Mouse (Mus musculus) hindbrain, embryonic 11.5 days (tissue): Measurements from ENCODE around the gene Olfr706. TPM values are rescaled to one million over a fixed set of nuclear protein-coding genes. Genes with fewer than 3 reads are reported as not detected.
"Not testable (repeated sequence)": the region's sequence is repeated elsewhere in the genome, so short reads cannot be mapped to it uniquely, and the experiment has no call there.

Experiments used
- ATAC-seq: fragments of 200-750 bp; cut with Nextera tagmentation; 2 replicates; pipeline ENCODE4 v1.8.0; 2017; ENCODE audit warnings: mild to moderate bottlenecking, moderate TSS enrichment, moderate library complexity; ENCODE audit not compliant: low FRiP score
- DNase-seq: peaks from one replicate; pipeline ENCODE4 v3.0.0-alpha.2; 2015; ENCODE audit warnings: low spot score
- H3K27ac ChIP-seq: fragments of 300-500 bp; sonication (generic); 2 replicates; pipeline ENCODE4 v1.5.1; 2014; ENCODE audit warnings: mild to moderate bottlenecking, low read depth, low read length
- H3K27me3 ChIP-seq: fragments of 300-500 bp; sonication (generic); 2 replicates; pipeline ENCODE4 v1.6.1; 2014; ENCODE audit warnings: mild to moderate bottlenecking, low read length, moderate library complexity, mixed read lengths; ENCODE audit not compliant: control insufficient read depth, insufficient read depth
- H3K36me3 ChIP-seq: fragments of 300-500 bp; sonication (generic); 2 replicates; pipeline ENCODE4 v1.6.1; 2014; ENCODE audit warnings: mild to moderate bottlenecking, low read length, moderate library complexity, mixed read lengths; ENCODE audit not compliant: control insufficient read depth, insufficient read depth
- H3K4me1 ChIP-seq: fragments of 300-500 bp; sonication (generic); replicated peaks from 2 replicates; pipeline ENCODE4 v1.6.1; 2014; ENCODE audit warnings: low read length, mixed read lengths; ENCODE audit not compliant: control insufficient read depth, insufficient read depth
- H3K4me2 ChIP-seq: fragments of 300-500 bp; sonication (generic); replicated peaks from 2 replicates; pipeline ENCODE4 v1.6.1; 2014; ENCODE audit warnings: mild to moderate bottlenecking, low read depth, low read length
- H3K4me3 ChIP-seq: fragments of 300-500 bp; sonication (generic); 2 replicates; pipeline ENCODE4 v1.5.1; 2014; ENCODE audit warnings: low read depth, low read length
- H3K9ac ChIP-seq: fragments of 300-500 bp; sonication (generic); 2 replicates; pipeline ENCODE4 v1.6.1; 2014; ENCODE audit warnings: low read depth, low read length
- H3K9me3 ChIP-seq: fragments of 300-500 bp; sonication (generic); 2 replicates; pipeline ENCODE4 v1.6.1; 2016; ENCODE audit warnings: low read length; ENCODE audit not compliant: control insufficient read depth
- WGBS: fragments of 180-500 bp; shearing (Covaris S2); extraction: QIAGEN DNeasy Blood & Tissue Kit; methylation state at CpG from one replicate; pipeline ENCODE4 v1.1.7; 2014; 5-methylcytosine and 5-hydroxymethylcytosine counted together
- polyA plus RNA-seq: library from polyadenylated mRNA; unstranded; fragments of >200 nt; fragmentation: Nextera tagmentation; extraction: Ambion mirVana; gene quantifications from 2 replicates; pipeline ENCODE4 v1.2.1, GENCODE M21; 2014

The Olfr706 gene
- polyA plus RNA-seq, result not detected in 2 replicates

DNA sequence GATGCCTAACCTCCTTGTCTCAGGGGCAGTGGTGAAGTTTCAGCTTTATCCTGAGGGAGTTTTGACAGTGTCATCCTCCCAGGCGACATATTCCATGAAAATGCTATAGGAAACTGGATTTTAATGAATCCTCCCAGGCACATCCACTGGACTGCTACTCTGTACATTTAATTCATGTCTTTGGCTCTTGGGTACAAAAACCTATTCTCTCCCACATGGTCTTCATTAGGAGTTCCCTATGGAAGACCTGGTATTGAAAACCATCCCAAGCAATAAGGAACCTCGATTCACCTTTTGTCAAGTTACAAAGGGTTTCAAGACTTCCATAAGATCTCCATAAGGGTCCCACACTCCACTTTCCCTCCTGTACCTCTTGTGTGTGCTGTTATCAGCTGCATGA lies at the start of gene Olfr706:
Olfr706 (minus strand) TSS at position 101 of the 400 bp plus-strand sequence.
- WGBS, result 88% methylated on average over 2 of the region's 2 CpGs
- Histone ChIP-seq H3K4me2 (no peak within 1 kb of the TSS), H3K27ac (no peak within 1 kb of the TSS), H3K36me3 (no peaks in the 10 kb centered on the region), H3K9ac (no peak within 1 kb of the TSS), H3K9me3 (no peaks in the 10 kb centered on the region), H3K4me1 (no peaks in the 10 kb centered on the region), H3K4me3 (no peak within 1 kb of the TSS), H3K27me3 (no peaks in the 10 kb centered on the region)
- DNase-seq (no peak), ATAC-seq (no peak)

GRCm38 (mm10) chr7:106932119-106932518 lies 44.2 kb upstream of the Olfr706 start, which contains the start of gene Olfr709-ps1:
Olfr709-ps1 (minus strand) TSS chr7:106932219.
- Histone ChIP-seq H3K4me2 (no peak within 1 kb of the TSS), H3K4me1 (no peaks in the 10 kb centered on the region), H3K27me3 (no peaks in the 10 kb centered on the region), H3K4me3 (no peak within 1 kb of the TSS), H3K9me3 (no peaks in the 10 kb centered on the region), H3K27ac (no peak within 1 kb of the TSS), H3K9ac (no peak within 1 kb of the TSS), H3K36me3 (no peaks in the 10 kb centered on the region)
- ATAC-seq (no peak), DNase-seq (no peak)

DNA sequence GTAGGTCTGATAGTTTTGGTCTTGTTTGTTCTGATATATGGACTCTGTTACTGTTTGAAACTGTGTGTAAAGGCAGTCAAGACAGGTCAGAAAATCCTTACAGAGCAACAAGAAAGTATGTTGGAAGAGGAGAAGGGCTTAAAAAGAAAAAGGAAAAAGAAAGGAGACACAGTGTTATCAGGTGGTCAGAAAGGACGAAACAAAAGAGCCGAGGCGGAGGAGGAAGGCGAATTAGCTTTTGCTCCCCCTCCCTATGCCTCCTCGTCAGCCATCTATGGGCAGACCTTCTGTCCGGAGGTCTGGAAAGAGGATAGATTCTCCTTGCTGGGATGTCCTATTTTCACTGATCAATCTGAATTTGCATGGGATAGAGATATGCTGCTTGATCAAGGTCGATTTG lies 33.0 kb upstream of the Olfr706 start:
- DNase-seq, H3K27ac ChIP-seq, H3K4me1 ChIP-seq, H3K27me3 ChIP-seq, H3K4me2 ChIP-seq, H3K4me3 ChIP-seq, ATAC-seq, H3K9me3 ChIP-seq, H3K9ac ChIP-seq, H3K36me3 ChIP-seq: not testable (repeated sequence)
- WGBS, result 93% methylated on average over 2 of the region's 7 CpGs

DNA sequence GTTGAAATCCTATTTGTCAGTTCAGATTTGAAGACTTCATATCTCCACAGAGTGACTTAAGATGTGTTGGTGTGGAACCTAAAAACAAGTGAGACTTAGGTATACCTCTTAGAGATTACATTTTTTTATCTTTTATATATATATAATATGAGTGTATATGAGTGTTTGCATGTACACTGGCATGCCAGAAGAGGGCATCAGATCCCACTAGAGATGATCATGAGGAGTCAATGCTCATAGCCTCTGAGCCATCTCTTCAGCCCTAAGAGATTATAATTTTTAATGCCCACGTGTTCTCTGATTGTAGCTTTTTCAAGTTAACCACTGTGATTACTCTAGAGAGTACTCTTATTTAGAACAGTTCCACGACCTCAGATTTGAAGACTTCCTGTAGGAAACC lies 19.7 kb upstream of the Olfr706 start, which contains the start of gene Olfr1532-ps1:
Olfr1532-ps1 (plus strand) TSS at position 326 of the 400 bp plus-strand sequence.
- no peaks in the 10 kb centered on the region for H3K27me3 ChIP-seq
- H3K9me3 ChIP-seq, result no peaks in the 10 kb centered on the region
- no peak for DNase-seq
- 66% methylated on average over 2 of the region's 2 CpGs for WGBS
- H3K4me3 ChIP-seq, result no peak within 1 kb of the TSS
- H3K9ac ChIP-seq, result no peak within 1 kb of the TSS
- H3K36me3 ChIP-seq, result no peaks in the 10 kb centered on the region
- no peak for ATAC-seq
- no peaks in the 10 kb centered on the region for H3K4me1 ChIP-seq
- H3K4me2 ChIP-seq, result no peak within 1 kb of the TSS
- no peak within 1 kb of the TSS for H3K27ac ChIP-seq

DNA sequence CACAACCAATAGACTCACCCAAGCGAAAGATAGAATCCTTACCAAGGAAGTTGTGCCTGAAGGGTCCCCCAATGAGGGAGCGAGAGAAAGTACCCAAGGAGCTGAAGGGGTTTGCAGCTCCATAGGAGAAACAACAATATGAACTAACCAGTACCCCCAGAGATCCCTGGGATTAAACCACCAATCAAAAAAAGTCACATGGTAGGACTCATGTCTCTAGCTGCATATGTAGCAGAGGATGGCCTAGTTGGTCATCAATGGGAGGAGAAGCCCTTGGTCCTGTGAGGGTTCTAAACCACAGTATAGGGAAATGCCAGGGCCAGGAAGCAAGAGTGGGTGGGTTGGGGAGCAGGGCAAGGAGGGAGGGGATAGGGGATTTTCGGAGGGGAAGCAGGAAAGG lies 13.2 kb upstream of the Olfr706 start, which contains the start of gene Olfr707:
Olfr707 (minus strand) TSS at position 101 of the 400 bp plus-strand sequence.
- not testable (repeated sequence) for H3K36me3 ChIP-seq, H3K27ac ChIP-seq, H3K4me3 ChIP-seq, H3K27me3 ChIP-seq, DNase-seq, H3K4me1 ChIP-seq, H3K9me3 ChIP-seq, H3K9ac ChIP-seq, ATAC-seq, H3K4me2 ChIP-seq
- WGBS, result 86% methylated on average over 3 of the region's 3 CpGs

- no peak within 1 kb of the TSS for H3K9ac ChIP-seq
- H3K27me3 ChIP-seq, result no peaks in the 10 kb centered on the region
- ATAC-seq (no peak), DNase-seq (no peak)
- H3K36me3 ChIP-seq, result no peaks in the 10 kb centered on the region
- H3K4me2 ChIP-seq, result no peak within 1 kb of the TSS
- no peaks in the 10 kb centered on the region for H3K4me1 ChIP-seq
- H3K27ac ChIP-seq, result no peak within 1 kb of the TSS
- WGBS, result 89% methylated on average over 3 of the region's 3 CpGs
- no peak within 1 kb of the TSS for H3K4me3 ChIP-seq
- H3K9me3 ChIP-seq, result no peaks in the 10 kb centered on the region
Measured at GRCm38 (mm10) chr7:106876791-106877190, 11.2 kb downstream of the Olfr706 start, which contains the start of gene Olfr705. Olfr705 (minus strand) TSS chr7:106876891.

DNA sequence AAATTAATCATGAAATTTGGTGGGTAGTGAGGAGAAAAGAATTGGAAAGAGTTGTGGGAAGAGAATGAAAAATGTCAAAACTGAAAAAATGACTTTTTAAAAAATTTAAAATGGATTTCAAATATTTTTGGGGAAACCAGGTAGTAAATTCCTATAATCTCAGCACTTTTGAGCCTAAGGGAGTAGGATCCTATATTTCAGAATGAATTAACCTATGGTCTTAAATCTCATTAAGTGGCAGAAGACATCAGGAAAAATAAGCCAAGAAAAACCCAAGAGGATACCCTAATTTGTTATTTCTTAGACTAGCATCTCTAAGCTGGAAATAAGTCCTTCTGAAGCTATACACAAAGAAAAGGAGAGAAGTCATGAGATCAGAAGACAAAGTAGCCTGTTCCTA lies 25.1 kb downstream of the Olfr706 start, which contains the start of gene Olfr704:
Olfr704 (plus strand) TSS at position 301 of the 400 bp plus-strand sequence.
- H3K36me3 ChIP-seq, result no peaks in the 10 kb centered on the region
- no peaks in the 10 kb centered on the region for H3K27me3 ChIP-seq
- no peak within 1 kb of the TSS for H3K27ac ChIP-seq
- H3K4me3 ChIP-seq, result no peak within 1 kb of the TSS
- no peaks in the 10 kb centered on the region for H3K4me1 ChIP-seq
- no peak within 1 kb of the TSS for H3K9ac ChIP-seq
- DNase-seq (no peak), ATAC-seq (no peak)
- H3K9me3 ChIP-seq, result no peaks in the 10 kb centered on the region
- no peak within 1 kb of the TSS for H3K4me2 ChIP-seq

DNA sequence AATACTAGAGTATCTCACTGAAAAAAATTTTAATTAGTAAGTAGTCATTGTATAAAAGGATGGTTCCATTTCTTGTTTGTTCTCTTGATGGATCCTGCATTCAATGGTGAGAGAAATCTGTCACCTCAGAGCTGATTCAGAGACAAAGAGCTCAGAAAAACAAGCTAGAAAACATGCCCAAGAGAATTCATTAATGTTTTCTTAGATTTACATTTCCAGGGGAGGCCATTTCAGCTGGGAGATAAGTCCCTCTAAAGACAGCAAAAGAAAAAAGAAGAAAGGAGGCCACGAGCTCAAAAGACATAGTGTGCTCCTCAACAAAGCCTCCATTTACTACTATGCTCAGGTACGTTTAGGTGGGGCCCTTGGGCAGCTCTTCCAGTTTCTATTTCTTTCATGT lies 44.9 kb downstream of the Olfr706 start, which contains the start of gene Olfr703:
Olfr703 (plus strand) TSS at position 301 of the 400 bp plus-strand sequence.
- Histone ChIP-seq H3K36me3 (no peaks in the 10 kb centered on the region), H3K4me3 (no peak within 1 kb of the TSS), H3K9ac (no peak within 1 kb of the TSS), H3K4me2 (no peak within 1 kb of the TSS), H3K4me1 (no peaks in the 10 kb centered on the region), H3K27ac (no peak within 1 kb of the TSS), H3K9me3 (no peaks in the 10 kb centered on the region), H3K27me3 (no peaks in the 10 kb centered on the region)
- ATAC-seq (no peak), DNase-seq (no peak)
- WGBS, result 55% methylated on average over 2 of the region's 2 CpGs

DNA sequence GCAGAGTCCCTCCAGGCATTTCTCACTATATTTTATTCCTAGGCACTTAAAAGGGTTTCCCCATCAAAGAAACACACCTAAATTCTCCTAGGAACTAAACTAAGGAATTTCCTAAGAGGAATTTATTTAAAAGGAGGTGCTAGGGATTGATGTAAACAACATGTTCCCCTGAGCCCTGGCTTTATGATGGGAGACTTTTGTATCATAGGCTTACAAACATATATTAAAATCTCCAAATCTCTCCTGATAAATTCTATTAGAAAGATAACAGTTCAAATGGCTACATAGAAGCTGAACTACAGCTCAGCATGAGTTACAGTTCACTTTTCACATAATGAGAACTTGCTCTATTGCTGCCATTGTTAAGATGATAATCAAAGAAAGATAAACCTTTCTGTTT lies 54.2 kb downstream of the Olfr706 start, which contains the start of gene Olfr702:
Olfr702 (minus strand) TSS at position 101 of the 400 bp plus-strand sequence.
- Histone ChIP-seq H3K4me1 (no peaks in the 10 kb centered on the region), H3K27me3 (no peaks in the 10 kb centered on the region), H3K4me3 (no peak within 1 kb of the TSS), H3K36me3 (no peaks in the 10 kb centered on the region), H3K9ac (no peak within 1 kb of the TSS), H3K9me3 (no peaks in the 10 kb centered on the region), H3K27ac (no peak within 1 kb of the TSS), H3K4me2 (no peak within 1 kb of the TSS)
- DNase-seq (no peak), ATAC-seq (no peak)
